Mouse (Mus musculus): ENCODE measurements around the gene D1Ertd622e. TPM values are rescaled to one million over a fixed set of nuclear protein-coding genes. Genes with fewer than 3 reads are reported as not detected.

Gene D1Ertd622e
- polyA plus RNA-seq, 1 experiment, result 40.4 TPM

- WGBS, result 96% methylated on average over 1 of the region's 1 CpGs
Observed at GRCm38 (mm10) chr1:97647037-97647436, 14.8 kb downstream of the D1Ertd622e start.

GRCm38 (mm10) chr1:97634104-97634503 is 27.8 kb downstream of the D1Ertd622e start:
- 88% methylated on average over 8 of the region's 8 CpGs for WGBS
- DNase-seq (ENCODE audit: low read depth, low spot score), result no peak

More at GRCm38 (mm10) chr1:97647037-97647436, 14.8 kb downstream of the D1Ertd622e start:
- DNase-seq (ENCODE audit: low read depth, low spot score), result no peak

GRCm38 (mm10) chr1:97632545-97633256 is 29.2 kb downstream of the D1Ertd622e start:
- DNase-seq (ENCODE audit: low read depth, low spot score), result no peak
- WGBS, result 83% methylated on average over 11 of the region's 11 CpGs

GRCm38 (mm10) chr1:97631843-97632470 is 29.9 kb downstream of the D1Ertd622e start:
- 71% methylated on average over 5 of the region's 5 CpGs for WGBS
- DNase-seq (ENCODE audit: low read depth, low spot score), result no peak

- no peak for DNase-seq (ENCODE audit: low read depth, low spot score)
- 54% methylated on average over 5 of the region's 5 CpGs for WGBS
Observed at GRCm38 (mm10) chr1:97630146-97630545, 31.7 kb downstream of the D1Ertd622e start.

GRCm38 (mm10) chr1:97628859-97629258 is 33.0 kb downstream of the D1Ertd622e start:
- no peak for DNase-seq (ENCODE audit: low read depth, low spot score)
- 73% methylated on average over 7 of the region's 7 CpGs for WGBS

GRCm38 (mm10) chr1:97628016-97628415 is 33.9 kb downstream of the D1Ertd622e start:
- 90% methylated on average over 8 of the region's 8 CpGs for WGBS
- DNase-seq (ENCODE audit: low read depth, low spot score), result no peak

- WGBS, result 73% methylated on average over 6 of the region's 6 CpGs
- DNase-seq (ENCODE audit: low read depth, low spot score), result no peak
Observed at GRCm38 (mm10) chr1:97625427-97625826, 36.4 kb downstream of the D1Ertd622e start.

GRCm38 (mm10) chr1:97624386-97624785 is 37.5 kb downstream of the D1Ertd622e start:
- WGBS, result 47% methylated on average over 2 of the region's 2 CpGs
- no peak for DNase-seq (ENCODE audit: low read depth, low spot score)

- DNase-seq (ENCODE audit: low read depth, low spot score), result no peak
- WGBS, result 49% methylated on average over 1 of the region's 1 CpGs
Observed at GRCm38 (mm10) chr1:97623214-97623856, 38.5 kb downstream of the D1Ertd622e start.

GRCm38 (mm10) chr1:97622574-97623208 is 39.2 kb downstream of the D1Ertd622e start:
- 59% methylated on average over 5 of the region's 5 CpGs for WGBS
- DNase-seq (ENCODE audit: low read depth, low spot score), result no peak

GRCm38 (mm10) chr1:97619621-97620320 is 42.1 kb downstream of the D1Ertd622e start:
- 83% methylated on average over 8 of the region's 8 CpGs for WGBS
- no peak for DNase-seq (ENCODE audit: low read depth, low spot score)

- WGBS, result 68% methylated on average over 1 of the region's 1 CpGs
- DNase-seq (ENCODE audit: low read depth, low spot score), result no peak
Observed at GRCm38 (mm10) chr1:97615525-97615924, 46.3 kb downstream of the D1Ertd622e start.

- no peak for DNase-seq (ENCODE audit: low read depth, low spot score)
- WGBS, result 84% methylated on average over 11 of the region's 11 CpGs
Observed at GRCm38 (mm10) chr1:97614531-97615462, 47.1 kb downstream of the D1Ertd622e start.

- no peak for DNase-seq (ENCODE audit: low read depth, low spot score)
- WGBS, result 81% methylated on average over 2 of the region's 2 CpGs
Observed at GRCm38 (mm10) chr1:97611747-97612146, 50.1 kb downstream of the D1Ertd622e start.

GRCm38 (mm10) chr1:97603361-97603760 is 58.5 kb downstream of the D1Ertd622e start:
- no peak for DNase-seq (ENCODE audit: low read depth, low spot score)

GRCm38 (mm10) chr1:97600371-97600770 is 61.5 kb downstream of the D1Ertd622e start:
- no peak for DNase-seq (ENCODE audit: low read depth, low spot score)
- WGBS, result 60% methylated on average over 2 of the region's 2 CpGs

More at GRCm38 (mm10) chr1:97603361-97603760, 58.5 kb downstream of the D1Ertd622e start:
- WGBS, result 61% methylated on average over 1 of the region's 1 CpGs

GRCm38 (mm10) chr1:97599101-97599500 is 62.8 kb downstream of the D1Ertd622e start:
- 54% methylated on average over 3 of the region's 3 CpGs for WGBS

GRCm38 (mm10) chr1:97588561-97588960 is 73.3 kb downstream of the D1Ertd622e start:
- 39% methylated on average over 3 of the region's 3 CpGs for WGBS
- no peak for DNase-seq (ENCODE audit: low read depth, low spot score)

More at GRCm38 (mm10) chr1:97599101-97599500, 62.8 kb downstream of the D1Ertd622e start:
- DNase-seq (ENCODE audit: low read depth, low spot score), result no peak
